Mouse (Mus musculus) left cerebral cortex, adult 6 months (tissue): ENCODE data around the gene Slc26a5. TPM values are rescaled to one million over a fixed set of nuclear protein-coding genes. Genes with fewer than 3 reads are reported as not detected.

Experiments
- long read RNA-seq, 2 experiments: library from polyadenylated mRNA; unstranded; transcript quantifications; one replicate each; pipeline ENCODE4 v2.0.0; 2019 to 2020
- polyA plus RNA-seq: library from polyadenylated mRNA; unstranded; fragments of <200 nt; fragmentation: Nextera tagmentation; gene quantifications from 2 replicates; pipeline ENCODE4 v1.2.3, GENCODE M21; 2021

Slc26a5 gene
- 0.04 TPM in 1 of 2 replicates, not detected in the other for polyA plus RNA-seq
- long read RNA-seq, experiment 1, partial matches to known transcripts = 1 of 1 reads
- long read RNA-seq, experiment 1, other reads (novel, unspliced or antisense) = 0 of 1 reads
- long read RNA-seq, experiment 2 = 0 reads

DNA sequence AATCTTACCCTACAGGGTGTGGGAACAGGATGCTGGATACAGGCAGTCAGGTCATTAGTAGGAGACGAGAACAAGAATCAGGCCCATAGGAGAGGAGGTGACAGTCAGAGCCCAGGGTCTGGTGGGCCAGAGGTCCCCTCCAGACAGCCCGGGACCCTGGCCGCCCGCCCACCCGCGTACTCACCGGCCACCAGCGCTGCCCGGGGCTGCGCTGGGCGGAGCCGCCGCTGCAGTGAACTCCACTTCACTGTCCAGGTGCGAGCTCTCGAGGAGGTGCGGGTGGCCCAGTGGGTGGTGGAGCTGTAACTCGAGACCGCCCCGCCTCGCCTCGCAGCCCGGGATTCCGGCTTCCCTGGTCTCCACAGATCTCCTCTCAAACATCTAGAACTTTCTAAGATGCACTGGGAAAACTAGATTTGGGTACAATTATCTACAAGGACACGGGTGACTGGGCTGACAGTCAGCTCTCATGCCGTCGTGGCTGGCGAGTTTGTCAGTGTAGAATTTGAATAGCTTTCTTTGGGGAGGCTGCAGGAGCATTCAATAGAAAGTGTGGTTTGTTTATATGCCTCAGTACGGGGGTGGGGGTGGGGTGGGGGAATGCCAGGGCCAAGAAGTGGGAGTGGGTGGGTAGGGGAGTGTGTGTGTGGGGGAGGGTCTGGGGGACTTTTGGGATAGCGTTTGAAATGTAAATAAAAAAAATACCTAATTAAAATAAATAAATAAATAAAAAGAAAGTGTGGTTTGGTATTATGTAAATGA, at the start of gene Slc26a5:
Slc26a5 (minus strand) TSS at position 259 of the 762 bp plus-strand sequence.

DNA sequence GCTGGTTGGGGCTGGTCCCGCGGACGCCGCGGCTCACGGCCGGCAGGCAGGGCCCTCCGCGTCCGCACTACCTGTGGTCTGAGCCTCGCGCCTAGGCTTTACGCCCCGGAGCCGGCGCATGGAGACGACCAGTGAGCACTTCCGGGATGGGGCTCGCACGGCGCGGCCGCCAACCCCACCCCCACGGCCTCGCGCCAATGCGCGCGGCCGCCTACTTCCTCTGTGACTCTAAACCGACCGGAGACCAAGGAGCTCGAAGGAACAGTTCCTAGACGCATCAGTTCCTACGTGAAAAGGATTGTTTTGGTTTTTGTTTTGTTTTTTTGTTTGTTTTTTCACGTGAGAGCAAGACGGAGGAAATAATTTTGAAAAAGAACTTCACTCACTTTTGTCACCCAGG, 80.4 kb downstream of the Slc26a5 start, which contains the start of the genes Dnajc2 and Psmc2:
Dnajc2 (minus strand) TSS at position 199 of the 400 bp plus-strand sequence.
Psmc2 (plus strand) TSS at position 231 of the 400 bp plus-strand sequence.

Other genes starting within 250 kb of the Slc26a5 start
- gene Fbxl13, start 220.0 kb downstream of the Slc26a5 start, polyA plus RNA-seq = 0.04 and 0.15 TPM in 2 replicates
- 17.6 and 18.7 TPM in 2 replicates for gene Armc10, start 219.8 kb downstream of the Slc26a5 start, polyA plus RNA-seq
- gene Napepld, start 164.2 kb downstream of the Slc26a5 start, polyA plus RNA-seq = 6.1 and 6.8 TPM in 2 replicates
- 66.1 and 81.6 TPM in 2 replicates for gene Pmpcb, start 128.5 kb downstream of the Slc26a5 start, polyA plus RNA-seq
- gene Dnajc2, start 80.4 kb downstream of the Slc26a5 start, polyA plus RNA-seq = 38.2 and 38.7 TPM in 2 replicates
- 113 and 134 TPM in 2 replicates for gene Psmc2, start 80.3 kb downstream of the Slc26a5 start, polyA plus RNA-seq